Mouse (Mus musculus): ENCODE results near the gene Dcaf17. TPM values are rescaled to one million over a fixed set of nuclear protein-coding genes. Genes with fewer than 3 reads are reported as not detected.

Gene Dcaf17
- polyA plus RNA-seq, 1 experiment from 2014 or later: 34.5 TPM

GRCm38 (mm10) chr2:71134041-71134505 is 78.9 kb downstream of the Dcaf17 start:
- no peak overlapping the region for H3K4me3 ChIP-seq
- ATAC-seq (ENCODE audit: low FRiP score, low read depth): no peak
- H3K36me3 ChIP-seq: no peaks in the 10 kb centered on the region
- no peak overlapping the region for H3K4me2 ChIP-seq (replicated peaks)
- no peaks in the 10 kb centered on the region for H3K4me1 ChIP-seq
- H3K27ac ChIP-seq: no peak overlapping the region
- H3K9me3 ChIP-seq: no peaks in the 10 kb centered on the region
- no peaks in the 10 kb centered on the region for H3K27me3 ChIP-seq (replicated peaks)
- no peak overlapping the region for H3K9ac ChIP-seq
- WGBS: 91% methylated on average over 9 of the region's 9 CpGs

- Histone ChIP-seq H3K4me2 (replicated peaks) (no peak overlapping the region), H3K4me1 (no peaks in the 10 kb centered on the region), H3K27me3 (replicated peaks) (no peaks in the 10 kb centered on the region), H3K9me3 (no peaks in the 10 kb centered on the region), H3K9ac (no peak overlapping the region), H3K4me3 (no peak overlapping the region), H3K36me3 (no peaks in the 10 kb centered on the region), H3K27ac (no peak overlapping the region)
- 80% methylated on average over 5 of the region's 5 CpGs for WGBS
- no peak for ATAC-seq (ENCODE audit: low FRiP score, low read depth)
Observed at GRCm38 (mm10) chr2:71134836-71135235, 79.7 kb downstream of the Dcaf17 start.

- no peak for ATAC-seq (ENCODE audit: low FRiP score, low read depth)
- Histone ChIP-seq H3K27ac (no peak overlapping the region), H3K36me3 (no peaks in the 10 kb centered on the region), H3K4me1 (no peaks in the 10 kb centered on the region), H3K27me3 (replicated peaks) (no peaks in the 10 kb centered on the region), H3K9me3 (no peaks in the 10 kb centered on the region), H3K9ac (no peak overlapping the region), H3K4me3 (no peak overlapping the region), H3K4me2 (replicated peaks) (no peak overlapping the region)
- 71% methylated on average over 4 of the region's 4 CpGs for WGBS
Observed at GRCm38 (mm10) chr2:71140622-71141021, 85.5 kb downstream of the Dcaf17 start.

- no peak overlapping the region for H3K4me2 ChIP-seq (replicated peaks)
- no peaks in the 10 kb centered on the region for H3K36me3 ChIP-seq
Observed at GRCm38 (mm10) chr2:71142410-71142809, 87.3 kb downstream of the Dcaf17 start.

GRCm38 (mm10) chr2:71145853-71146252 is 90.7 kb downstream of the Dcaf17 start:
- Histone ChIP-seq H3K27me3 (replicated peaks) (no peaks in the 10 kb centered on the region), H3K4me3 (no peak overlapping the region), H3K36me3 (no peaks in the 10 kb centered on the region), H3K9ac (no peak overlapping the region), H3K9me3 (no peaks in the 10 kb centered on the region), H3K27ac (no peak overlapping the region), H3K4me1 (no peaks in the 10 kb centered on the region), H3K4me2 (replicated peaks) (no peak overlapping the region)
- WGBS: 87% methylated on average over 4 of the region's 4 CpGs
- no peak for ATAC-seq (ENCODE audit: low FRiP score, low read depth)

More at GRCm38 (mm10) chr2:71142410-71142809, 87.3 kb downstream of the Dcaf17 start:
- Histone ChIP-seq H3K27ac (no peak overlapping the region), H3K27me3 (replicated peaks) (no peaks in the 10 kb centered on the region), H3K4me3 (no peak overlapping the region), H3K9ac (no peak overlapping the region), H3K9me3 (no peaks in the 10 kb centered on the region), H3K4me1 (no peaks in the 10 kb centered on the region)
- WGBS: 73% methylated on average over 7 of the region's 7 CpGs
- ATAC-seq (ENCODE audit: low FRiP score, low read depth): no peak

- Histone ChIP-seq H3K36me3 (no peaks in the 10 kb centered on the region), H3K4me3 (no peak overlapping the region), H3K9ac (no peak overlapping the region), H3K27ac (no peak overlapping the region), H3K27me3 (replicated peaks) (no peaks in the 10 kb centered on the region), H3K4me2 (replicated peaks) (no peak overlapping the region), H3K9me3 (no peaks in the 10 kb centered on the region), H3K4me1 (no peaks in the 10 kb centered on the region)
- no peak for ATAC-seq (ENCODE audit: low FRiP score, low read depth)
- WGBS: 58% methylated on average over 3 of the region's 3 CpGs
Observed at GRCm38 (mm10) chr2:71146266-71146665, 91.1 kb downstream of the Dcaf17 start.

- Histone ChIP-seq H3K9me3 (no peaks in the 10 kb centered on the region), H3K4me3 (no peak overlapping the region)
- ATAC-seq (ENCODE audit: low FRiP score, low read depth): no peak
Observed at GRCm38 (mm10) chr2:71147816-71148215, 92.7 kb downstream of the Dcaf17 start.

More at GRCm38 (mm10) chr2:71147816-71148215, 92.7 kb downstream of the Dcaf17 start:
- Histone ChIP-seq H3K36me3 (no peaks in the 10 kb centered on the region), H3K4me1 (no peaks in the 10 kb centered on the region), H3K27ac (no peak overlapping the region), H3K27me3 (replicated peaks) (no peaks in the 10 kb centered on the region), H3K4me2 (replicated peaks) (no peak overlapping the region), H3K9ac (no peak overlapping the region)
- WGBS: 55% methylated on average over 6 of the region's 6 CpGs

Other genes starting within 250 kb of the Dcaf17 start
- 36.1 and 36.3 TPM in 2 replicates for gene Tlk1, start 229.6 kb upstream of the Dcaf17 start, polyA plus RNA-seq (2016; fragmentation: Nextera tagmentation; extraction: Ambion mirVana)
- 22.1 and 26.3 TPM in 2 replicates for gene Mettl8, start 255 bp downstream of the Dcaf17 start, polyA plus RNA-seq (2016; fragmentation: Nextera tagmentation; extraction: Ambion mirVana)
- gene Cybrd1, start 62.6 kb downstream of the Dcaf17 start, polyA plus RNA-seq (2016; fragmentation: Nextera tagmentation; extraction: Ambion mirVana): 0.51 and 0.83 TPM in 2 replicates
- gene Dync1i2, start 156.4 kb downstream of the Dcaf17 start, polyA plus RNA-seq (2016; fragmentation: Nextera tagmentation; extraction: Ambion mirVana): 163 and 180 TPM in 2 replicates